Mouse (Mus musculus) Patski (cell line): ENCODE measurements at regions not wholly inside any gene's neighbourhood (a gene's known extent, or its start where the extent isn't known, plus 50 kb on each side); places are given as distances from the start of the nearest gene placed in this dataset.

Experiments
- ATAC-seq: fragments of 100-300 bp; one replicate; pipeline ENCODE4 v1.8.0; 2021
- CTCF ChIA-PET: fragments of 350-600 bp; sonication (Branson Sonifier 250); formaldehyde crosslinking; loops from one replicate; lab custom pipeline; 2022; ENCODE audit warnings: inconsistent platforms; lab: Charles Lee
- POLR2A ChIA-PET: fragments of 350-600 bp; sonication (Branson Sonifier 250); formaldehyde crosslinking; loops from one replicate; lab custom pipeline; 2022; ENCODE audit warnings: antibody characterized with exemption, inconsistent platforms; lab: Charles Lee
- DNase-seq: peaks from one replicate; pipeline ENCODE4 v3.0.0-alpha.2; 2011; ENCODE audit warnings: low read depth, low spot score
- H3K27me3 ChIP-seq: fragments of 371-371 bp; one replicate; pipeline ENCODE4 v1.5.1; 2021
- CTCF ChIP-seq: fragments of 100-300 bp; IDR thresholded peaks from one replicate; pipeline ENCODE4 v1.5.1; 2021
- in situ Hi-C: fragments of 300-500 bp; cut with MboI; formaldehyde crosslinking; loops from 3 replicates; pipeline ENCODE4 v1.11.1; 2018; ENCODE audit warnings: low pct_unique_long_range_greater_than_20kb, mixed read lengths

- ChIA-PET CTCF (no interaction called here), POLR2A (interaction anchor here (0.6 kb wide), 1 partner anchor 46 kb away, joined by 3 read pairs; no protein-coding TSS in a partner anchor)
- in situ Hi-C loops = no loop called here
- DNase-seq (no peak), ATAC-seq (no peak)
- TF ChIP-seq CTCF = no peak
- H3K27me3 ChIP-seq = no peaks in the 10 kb centered on the region
Measured at GRCm38 (mm10) chr1:91677062-91677461, 124.2 kb upstream of the Twist2 start.

DNA sequence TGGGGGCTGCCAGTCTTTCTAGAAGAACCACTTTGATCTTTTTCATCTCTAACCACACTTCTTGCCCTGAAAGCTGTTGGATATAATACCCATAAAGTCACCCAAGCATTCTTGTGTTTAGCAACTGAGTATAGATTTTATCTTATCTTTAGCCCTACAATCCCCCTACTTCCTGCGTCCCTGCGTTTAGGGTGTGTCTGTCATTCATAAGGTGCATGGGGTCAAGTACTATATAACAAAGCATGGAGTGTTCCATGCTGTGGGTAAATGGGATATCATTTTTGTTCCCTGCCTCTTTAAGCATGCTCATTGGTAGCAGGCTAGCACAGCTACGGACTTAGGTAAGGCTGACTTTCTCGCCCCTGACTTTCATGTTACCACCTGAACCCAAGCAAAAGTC is 122.5 kb upstream of the Twist2 start:
- H3K27me3 ChIP-seq = no peaks in the 10 kb centered on the region
- POLR2A ChIA-PET = no interaction called here
- CTCF ChIA-PET = interaction anchor here (1.3 kb wide), 1 partner anchor 8 kb away, joined by 3 read pairs; no protein-coding TSS in a partner anchor
- no peak for DNase-seq
- TF ChIP-seq CTCF = no peak
- ATAC-seq = no peak
- in situ Hi-C loops = no loop called here

DNA sequence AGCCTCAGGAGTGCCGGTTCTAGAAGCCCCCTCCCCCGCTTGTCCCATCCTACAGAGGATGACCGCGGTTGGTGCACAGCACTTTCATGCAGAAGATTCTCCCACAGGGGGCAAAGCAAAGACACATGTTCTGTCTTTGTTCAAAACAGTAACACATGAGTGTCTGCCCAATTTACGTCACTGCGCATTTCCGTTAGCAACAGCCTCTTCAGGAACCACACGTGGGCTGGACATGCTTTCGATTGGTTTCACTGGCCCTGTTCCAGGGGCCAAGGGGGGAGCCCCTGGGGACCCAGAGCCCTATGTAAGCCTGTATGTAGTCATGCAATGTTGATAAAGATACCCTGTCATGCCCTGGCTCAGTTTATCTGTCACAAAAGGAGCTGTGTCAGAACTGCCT is 116.2 kb upstream of the Twist2 start:
- ChIA-PET POLR2A (no interaction called here), CTCF (no interaction called here)
- no peaks in the 10 kb centered on the region for H3K27me3 ChIP-seq
- no peak for TF ChIP-seq CTCF
- ATAC-seq = no peak
- in situ Hi-C loops = no loop called here
- DNase-seq = no peak

- in situ Hi-C loops = no loop called here
- no peak for ATAC-seq
- ChIA-PET CTCF (no interaction called here), POLR2A (no interaction called here)
- no peak for TF ChIP-seq CTCF
- H3K27me3 ChIP-seq = no peaks in the 10 kb centered on the region
- no peak for DNase-seq
Measured at GRCm38 (mm10) chr1:91685789-91686188, 115.5 kb upstream of the Twist2 start.

GRCm38 (mm10) chr1:91691601-91692000 is 109.7 kb upstream of the Twist2 start:
- DNase-seq (no peak), ATAC-seq (no peak)
- POLR2A ChIA-PET = no interaction called here
- CTCF ChIA-PET = interaction anchor here (1.3 kb wide), 1 partner anchor 33 kb away, joined by 3 read pairs; no protein-coding TSS in a partner anchor
- in situ Hi-C loops = no loop called here
- no peak for TF ChIP-seq CTCF
- peaks cover 6% of the 10 kb centered on the region for H3K27me3 ChIP-seq

DNA sequence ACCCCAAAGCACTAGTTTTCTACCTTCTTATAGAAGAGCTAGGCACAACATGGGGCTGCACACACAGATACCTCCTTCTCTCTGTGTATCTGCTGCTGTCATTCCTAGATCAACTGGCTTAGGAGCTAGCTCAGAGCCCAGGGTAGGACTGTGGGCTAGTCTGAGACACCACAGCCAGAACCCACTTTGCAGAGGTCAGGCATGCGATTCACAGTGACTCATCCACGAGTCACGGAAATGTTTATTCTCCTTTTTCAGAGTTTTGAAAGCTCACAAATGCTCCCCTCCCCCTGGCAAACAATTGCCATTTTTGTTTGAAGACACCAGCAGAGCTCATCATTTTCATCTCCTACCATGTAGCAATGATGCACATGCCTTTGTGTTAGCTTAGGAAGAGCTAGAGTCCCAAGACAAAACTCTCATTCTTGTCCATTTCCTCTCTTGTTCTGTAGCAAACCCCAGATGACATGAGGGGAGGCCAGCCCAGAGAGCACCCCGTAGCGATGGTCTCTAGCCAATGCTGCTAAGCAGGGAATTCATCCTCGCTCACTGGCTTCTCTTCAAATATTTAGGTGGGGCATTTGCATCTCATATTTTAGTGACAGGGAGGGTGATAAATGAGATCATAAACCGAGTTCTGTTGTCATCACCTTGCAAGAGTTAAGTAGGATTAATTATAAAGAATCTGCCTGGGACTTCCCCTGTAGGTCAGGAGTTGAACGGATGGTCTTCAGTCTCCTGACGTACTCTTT is 108.4 kb upstream of the Twist2 start:
- H3K27me3 ChIP-seq = peaks cover 10% of the 10 kb centered on the region
- CTCF ChIA-PET = interaction anchor here (0.7 kb wide), 1 partner anchor 9 kb away, joined by 3 read pairs; no protein-coding TSS in a partner anchor
- DNase-seq (no peak), ATAC-seq (peak; percentile 23)
- TF ChIP-seq CTCF = no peak
- in situ Hi-C loops = no loop called here
- POLR2A ChIA-PET = interaction anchor here (0.9 kb wide), 1 partner anchor 22 kb away, joined by 3 read pairs; no protein-coding TSS in a partner anchor

DNA sequence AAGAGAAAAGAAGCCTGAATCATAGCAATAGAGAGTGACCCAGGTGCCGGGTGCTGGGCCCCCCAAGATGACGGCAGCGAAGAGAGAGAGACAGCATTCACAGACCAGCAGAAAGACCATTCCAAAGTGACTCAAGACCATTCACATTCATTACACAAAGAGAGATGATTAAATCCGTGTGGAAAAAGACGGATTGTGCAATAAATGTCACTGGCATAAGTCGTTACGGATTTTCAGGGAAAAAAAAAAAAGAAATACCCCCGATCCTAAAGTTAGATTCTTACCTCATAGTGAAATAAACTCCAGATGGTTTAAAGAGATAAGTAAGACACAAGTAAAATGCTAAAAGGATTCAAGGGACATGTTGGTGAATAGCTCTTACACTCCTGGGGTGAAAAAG is 104.2 kb upstream of the Twist2 start:
- TF ChIP-seq CTCF = no peak
- ATAC-seq = no peak

DNA sequence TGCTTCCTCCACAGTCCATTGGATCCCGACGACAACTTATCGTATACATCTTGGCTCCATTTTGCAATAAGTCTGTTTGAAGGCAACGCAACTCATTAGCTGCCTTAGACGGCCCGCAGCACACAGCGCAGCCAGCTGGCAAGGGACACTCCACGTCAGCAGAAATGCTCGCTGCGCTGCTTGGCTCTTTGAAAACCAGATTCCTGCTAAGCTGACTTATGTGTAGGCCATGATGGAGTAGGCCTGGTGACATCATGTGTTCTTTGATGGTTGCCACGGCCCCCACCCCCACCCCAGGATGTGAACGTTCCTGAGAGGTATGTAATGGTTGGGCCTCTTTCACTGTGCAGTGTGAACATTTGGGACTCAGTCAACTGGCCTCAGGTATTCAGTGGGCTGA is 99.8 kb upstream of the Twist2 start:
- in situ Hi-C loops = no loop called here
- ATAC-seq (no peak), DNase-seq (no peak)
- CTCF ChIA-PET = interaction anchor here (1.4 kb wide), 2 partner anchors 9 to 22 kb away, joined by 3 to 4 read pairs; no protein-coding TSS in a partner anchor
- POLR2A ChIA-PET = interaction anchor here (0.6 kb wide), 1 partner anchor 137 kb away, joined by 3 read pairs; no protein-coding TSS in a partner anchor
- peaks cover 10% of the 10 kb centered on the region for H3K27me3 ChIP-seq
- TF ChIP-seq CTCF = no peak

More for the DNA sequence above, 104.2 kb upstream of the Twist2 start:
- H3K27me3 ChIP-seq = peaks cover 14% of the 10 kb centered on the region
- in situ Hi-C loops = no loop called here
- ChIA-PET CTCF (interaction anchor here (0.7 kb wide), 1 partner anchor 123 kb away, joined by 3 read pairs; no protein-coding TSS in a partner anchor), POLR2A (no interaction called here)
- no peak for DNase-seq

- no peak for TF ChIP-seq CTCF
- CTCF ChIA-PET = interaction anchor here (1.4 kb wide), 2 partner anchors 9 to 22 kb away, joined by 3 to 4 read pairs; no protein-coding TSS in a partner anchor
- DNase-seq (no peak), ATAC-seq (no peak)
- POLR2A ChIA-PET = interaction anchor here (0.6 kb wide), 1 partner anchor 136 kb away, joined by 3 read pairs; no protein-coding TSS in a partner anchor
- peaks cover 9% of the 10 kb centered on the region for H3K27me3 ChIP-seq
- in situ Hi-C loops = no loop called here
Measured at GRCm38 (mm10) chr1:91702021-91702420, 99.2 kb upstream of the Twist2 start.

DNA sequence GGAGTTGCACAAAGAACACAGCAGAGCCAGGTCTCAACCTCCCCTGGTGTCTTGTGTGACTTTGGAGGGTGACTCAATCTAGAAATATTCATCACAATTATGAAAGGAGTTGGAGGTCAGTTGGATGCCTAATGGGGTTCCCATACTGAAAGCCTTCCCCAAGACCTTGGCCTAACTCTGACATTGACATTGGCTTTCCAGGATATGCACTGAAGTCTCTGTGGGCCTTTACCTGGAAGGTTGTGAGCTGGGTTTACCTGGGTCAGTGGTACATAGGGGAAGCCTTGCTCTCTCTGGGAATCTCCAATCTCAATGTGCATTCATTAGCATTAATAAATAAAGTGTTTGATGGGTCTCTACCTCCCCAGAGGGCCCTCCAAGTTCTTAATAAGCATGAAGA is 98.5 kb upstream of the Twist2 start:
- in situ Hi-C loops = no loop called here
- CTCF ChIA-PET = interaction anchor here (1.4 kb wide), 1 partner anchor 10 kb away, joined by 3 read pairs; no protein-coding TSS in a partner anchor
- no peak for TF ChIP-seq CTCF
- DNase-seq (no peak), ATAC-seq (peak; percentile 42)
- peaks cover 7% of the 10 kb centered on the region for H3K27me3 ChIP-seq
- POLR2A ChIA-PET = no interaction called here

GRCm38 (mm10) chr1:91705451-91705850 is 95.8 kb upstream of the Twist2 start:
- TF ChIP-seq CTCF = no peak
- H3K27me3 ChIP-seq = peaks cover 2% of the 10 kb centered on the region
- in situ Hi-C loops = no loop called here
- POLR2A ChIA-PET = interaction anchor here (0.6 kb wide), 1 partner anchor 23 kb away, joined by 5 read pairs; no protein-coding TSS in a partner anchor
- ATAC-seq (no peak), DNase-seq (no peak)
- CTCF ChIA-PET = no interaction called here
